Mouse (Mus musculus) left cerebral cortex, adult 2 months (tissue): Measurements from ENCODE around the gene Pcbp2. TPM values are rescaled to one million over a fixed set of nuclear protein-coding genes. Genes with fewer than 3 reads are reported as not detected.

Experiments
- DNase-seq, 2 experiments: peaks; one replicate each; pipeline ENCODE4 v3.0.0; 2021 to 2022; ENCODE audit warnings: low spot score in 2 of 2, mixed read lengths in 1 of 2; ENCODE audit errors: extremely low spot score in 1 of 2
- H3K27ac ChIP-seq: fragments of 200-600 bp; 2 replicates; pipeline ENCODE4 v1.8.1; 2022
- H3K4me3 ChIP-seq: fragments of 200-600 bp; 2 replicates; pipeline ENCODE4 v1.8.1; 2022
- CTCF ChIP-seq: fragments of 200-600 bp; IDR thresholded peaks from 2 replicates; pipeline ENCODE4 v1.8.1; 2022; ENCODE audit warnings: antibody characterized with exemption, mild to moderate bottlenecking, moderate library complexity
- intact Hi-C: fragments of 180-260 bp; cut with DNase I; formaldehyde crosslinking; loops from one replicate; pipeline ENCODE4 v1.15.1; 2025
- total RNA-seq, 2 experiments: library from RNA; stranded (reverse); gene quantifications; 2 replicates each; pipeline ENCODE4 v1.2.3; 2021

The Pcbp2 gene
- total RNA-seq, 2 experiments from 2014 or later = 497 to 500 TPM

GRCm38 (mm10) chr15:102501084-102501814, 30.9 kb downstream of the Pcbp2 start:
- DNase-seq = no peak
- Histone ChIP-seq H3K4me3 (no peak overlapping the region), H3K27ac (no peak overlapping the region)
- TF ChIP-seq CTCF = no peak
- intact Hi-C loops = no loop called here

- peak in 1 of 2 experiments; percentile 5 for DNase-seq
- H3K4me3 ChIP-seq = no peak overlapping the region
- TF ChIP-seq CTCF = no peak
- intact Hi-C loops = no loop called here
- H3K27ac ChIP-seq = no peak overlapping the region
Measured at GRCm38 (mm10) chr15:102502254-102502840, 32.0 kb downstream of the Pcbp2 start.

- intact Hi-C loops = no loop called here
- TF ChIP-seq CTCF = no peak
- DNase-seq = peak in 1 of 2 experiments; percentile 6
- no peak within 1 kb of the TSS for H3K4me3 ChIP-seq
- H3K27ac ChIP-seq = no peak within 1 kb of the TSS
Measured at GRCm38 (mm10) chr15:102503447-102503846, 33.1 kb downstream of the Pcbp2 start, which contains the start of gene Gm10337. TSS of gene Gm10337 (plus strand) at chr15:102503722.

- intact Hi-C loops = no loop called here
- H3K27ac ChIP-seq = no peak overlapping the region
- no peak overlapping the region for H3K4me3 ChIP-seq
- no peak for TF ChIP-seq CTCF
- peak in 1 of 2 experiments; percentile 11 for DNase-seq
Measured at GRCm38 (mm10) chr15:102503924-102504782, 33.8 kb downstream of the Pcbp2 start.

GRCm38 (mm10) chr15:102505073-102505769, 34.9 kb downstream of the Pcbp2 start:
- intact Hi-C loops = no loop called here
- Histone ChIP-seq H3K4me3 (no peak overlapping the region), H3K27ac (no peak overlapping the region)
- TF ChIP-seq CTCF = no peak
- peak in 1 of 2 experiments; percentile 9 for DNase-seq

GRCm38 (mm10) chr15:102505770-102506463, 35.6 kb downstream of the Pcbp2 start:
- Histone ChIP-seq H3K27ac (no peak overlapping the region), H3K4me3 (no peak overlapping the region)
- TF ChIP-seq CTCF = no peak
- peak in 1 of 2 experiments; percentile 6 for DNase-seq
- intact Hi-C loops = no loop called here

GRCm38 (mm10) chr15:102506464-102506830, 36.1 kb downstream of the Pcbp2 start:
- no peak for DNase-seq
- intact Hi-C loops = no loop called here

GRCm38 (mm10) chr15:102506864-102507263, 36.5 kb downstream of the Pcbp2 start:
- intact Hi-C loops = no loop called here
- peak; percentile 6 to 8 for DNase-seq

More at GRCm38 (mm10) chr15:102506464-102506830, 36.1 kb downstream of the Pcbp2 start:
- no peak for TF ChIP-seq CTCF
- Histone ChIP-seq H3K4me3 (no peak overlapping the region), H3K27ac (no peak overlapping the region)

GRCm38 (mm10) chr15:102507561-102507960, 37.2 kb downstream of the Pcbp2 start:
- peak in 1 of 2 experiments; percentile 5 for DNase-seq
- Histone ChIP-seq H3K27ac (no peak overlapping the region), H3K4me3 (no peak overlapping the region)
- TF ChIP-seq CTCF = no peak
- intact Hi-C loops = no loop called here

More at GRCm38 (mm10) chr15:102506864-102507263, 36.5 kb downstream of the Pcbp2 start:
- Histone ChIP-seq H3K27ac (no peak overlapping the region), H3K4me3 (no peak overlapping the region)
- TF ChIP-seq CTCF = no peak

GRCm38 (mm10) chr15:102508336-102508735, 38.0 kb downstream of the Pcbp2 start:
- intact Hi-C loops = no loop called here
- TF ChIP-seq CTCF = no peak
- H3K27ac ChIP-seq = no peak overlapping the region
- no peak overlapping the region for H3K4me3 ChIP-seq
- DNase-seq = peak in 1 of 2 experiments; percentile 7

- peak overlapping the region; percentile 93 for H3K27ac ChIP-seq
- TF ChIP-seq CTCF = no peak
- peak in 1 of 2 experiments; percentile 27 for DNase-seq
- intact Hi-C loops = no loop called here
- H3K4me3 ChIP-seq = peak overlapping the region; percentile 75
Measured at GRCm38 (mm10) chr15:102510110-102510509, 39.8 kb downstream of the Pcbp2 start.
